Mouse (Mus musculus) layer of hippocampus, postnatal 25 days (tissue): Measurements from ENCODE around the gene Clip2. TPM values are rescaled to one million over a fixed set of nuclear protein-coding genes. Genes with fewer than 3 reads are reported as not detected.
"Not testable (repeated sequence)": the region's sequence is repeated elsewhere in the genome, so short reads cannot be mapped to it uniquely, and the experiment has no call there.

ENCODE experiments used
- DNase-seq, 2 experiments: peaks; one replicate each; pipeline ENCODE4 v3.0.0; 2022; ENCODE audit warnings: mixed read lengths in 2 of 2, low spot score in 1 of 2; ENCODE audit errors: extremely low spot score in 1 of 2
- total RNA-seq, 2 experiments: library from RNA; stranded (reverse); gene quantifications; 2 replicates each; pipeline ENCODE4 v1.2.3; 2021

Gene Clip2
- total RNA-seq, 2 experiments from 2014 or later, result 99.8 to 101 TPM

DNA sequence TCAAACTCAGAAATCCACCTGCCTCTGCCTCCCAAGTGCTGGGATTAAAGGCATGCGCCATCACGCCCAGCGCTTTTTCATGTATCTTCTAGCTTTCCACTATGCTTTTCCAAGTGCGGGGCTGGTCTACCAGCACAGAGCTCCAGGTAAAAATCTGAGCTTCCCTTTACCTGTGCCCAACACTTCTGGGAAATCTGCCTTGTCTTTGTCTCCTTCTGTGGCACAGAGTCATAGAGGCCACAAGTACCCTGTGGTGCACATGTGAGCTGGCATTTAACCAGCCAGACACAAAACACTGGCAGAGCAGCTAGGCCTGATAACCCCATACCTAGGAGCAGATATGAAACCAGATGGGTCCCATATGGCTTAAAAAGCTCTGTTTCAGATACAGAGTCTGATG, 59.3 kb downstream of the Clip2 start:
- DNase-seq, result no peak

DNA sequence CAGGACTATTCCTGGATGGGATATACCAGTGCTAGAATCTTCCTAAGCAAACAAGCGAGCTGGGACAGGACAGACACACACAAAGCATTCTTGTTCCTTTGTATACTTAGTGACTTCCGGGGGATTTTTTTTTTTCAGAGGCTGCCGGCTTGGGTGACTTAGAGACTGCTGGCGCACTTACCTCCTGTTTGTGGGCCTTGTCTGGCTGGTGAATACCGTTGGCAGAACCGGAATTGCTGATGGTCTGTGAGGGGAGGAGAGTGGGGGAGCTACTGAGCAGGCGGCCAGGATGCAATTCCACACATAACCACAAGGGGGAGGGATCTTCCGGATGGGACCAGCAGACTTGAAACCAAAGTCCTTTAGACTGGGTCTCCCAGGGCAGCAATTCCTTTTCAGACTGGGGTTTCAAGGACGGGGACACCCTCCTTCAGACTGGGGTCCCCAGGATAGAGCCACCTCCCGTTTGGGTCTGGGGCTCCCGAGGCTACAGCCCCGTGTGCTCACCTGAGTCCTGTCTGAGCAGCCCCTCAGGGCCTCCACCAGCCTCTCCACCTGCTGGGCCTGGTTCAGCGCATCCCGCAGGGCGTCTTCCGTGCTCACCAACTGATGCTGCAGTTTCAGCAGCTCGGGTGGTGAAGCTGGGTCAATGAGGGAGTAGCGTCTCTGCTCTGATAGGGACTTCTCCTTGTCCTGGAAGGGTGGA, 60.4 kb downstream of the Clip2 start:
- peak; percentile 80 to 92 for DNase-seq

DNA sequence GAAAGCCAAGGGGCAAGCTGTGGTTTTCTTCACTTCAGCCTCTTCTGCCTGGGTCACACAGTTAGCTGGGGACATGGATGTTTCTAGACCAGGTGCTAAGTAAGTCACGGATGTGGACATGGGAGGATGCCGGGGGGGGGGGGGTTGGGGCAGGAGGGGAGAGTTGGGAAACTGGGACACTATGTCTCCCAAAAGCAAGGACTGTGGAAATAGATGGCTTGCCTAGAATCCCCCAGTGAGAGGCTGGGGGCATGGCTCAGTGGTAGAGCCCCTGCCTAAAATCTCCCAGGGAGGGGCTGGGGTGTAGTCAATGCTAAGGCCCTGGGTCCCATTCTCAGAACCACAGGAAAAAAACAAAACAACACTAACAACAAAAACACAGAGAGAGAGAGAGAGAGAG, 61.0 kb downstream of the Clip2 start:
- no peak for DNase-seq

DNA sequence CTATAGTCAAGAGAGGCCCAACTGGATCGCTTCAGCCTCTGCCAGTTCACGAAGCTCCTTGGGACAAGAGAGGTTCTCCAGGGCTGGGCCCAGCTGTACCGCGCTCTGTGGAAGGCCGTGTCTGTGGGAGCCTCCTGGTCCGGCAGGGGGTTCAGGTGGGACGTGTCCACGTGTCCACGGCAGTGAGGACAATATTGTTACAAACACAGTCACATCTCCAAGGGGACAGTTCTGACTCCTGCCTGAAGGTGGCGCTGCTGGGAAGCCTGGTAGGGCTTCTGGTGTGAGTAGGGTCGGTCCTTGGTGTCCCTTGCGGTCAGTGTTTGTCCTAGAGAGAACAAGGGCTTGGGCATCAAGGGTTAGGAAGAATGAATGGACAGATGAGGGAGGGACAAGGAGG, 61.8 kb downstream of the Clip2 start:
- DNase-seq, result peak in 1 of 2 experiments; percentile 55

DNA sequence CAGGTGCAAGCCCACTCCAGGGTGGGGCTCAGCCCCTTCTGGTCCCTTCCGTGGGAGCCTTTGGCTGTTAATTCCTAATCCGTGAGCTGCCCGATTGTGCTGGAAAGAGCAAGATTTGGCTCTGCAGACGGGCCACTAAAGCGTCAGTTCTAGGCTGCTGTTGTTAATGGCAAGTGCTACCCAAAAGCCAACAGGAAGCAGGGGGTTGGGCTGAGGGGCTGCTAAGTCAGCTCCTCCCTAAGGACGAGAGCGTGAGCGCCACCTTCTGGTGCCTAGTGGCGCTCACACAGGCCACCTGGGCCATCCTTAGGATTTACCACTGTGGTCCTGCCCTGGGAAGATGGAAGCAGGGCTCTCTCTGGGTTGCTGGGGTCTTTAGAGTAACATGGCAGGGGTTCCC, 62.7 kb downstream of the Clip2 start:
- DNase-seq, result no peak

DNA sequence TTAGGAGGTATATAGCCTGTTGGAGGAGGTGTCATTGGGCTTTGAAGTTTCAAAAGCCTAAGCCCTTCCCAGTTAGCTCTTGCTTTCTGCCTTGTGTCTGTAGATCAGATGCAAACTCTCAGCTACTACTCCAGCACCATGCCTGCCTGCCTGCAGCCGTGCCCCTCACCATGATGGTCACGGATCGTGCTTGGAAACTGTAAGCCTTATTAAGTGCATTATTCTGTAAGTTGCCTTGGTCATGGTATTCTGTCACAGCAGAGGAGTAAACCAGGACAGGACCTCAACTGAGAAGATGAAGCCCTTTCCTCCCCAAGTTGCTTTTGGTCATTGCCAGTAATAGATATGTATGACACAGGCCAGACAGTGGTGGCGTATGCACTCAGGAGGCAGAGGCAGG, 63.6 kb downstream of the Clip2 start:
- DNase-seq, result no peak

DNA sequence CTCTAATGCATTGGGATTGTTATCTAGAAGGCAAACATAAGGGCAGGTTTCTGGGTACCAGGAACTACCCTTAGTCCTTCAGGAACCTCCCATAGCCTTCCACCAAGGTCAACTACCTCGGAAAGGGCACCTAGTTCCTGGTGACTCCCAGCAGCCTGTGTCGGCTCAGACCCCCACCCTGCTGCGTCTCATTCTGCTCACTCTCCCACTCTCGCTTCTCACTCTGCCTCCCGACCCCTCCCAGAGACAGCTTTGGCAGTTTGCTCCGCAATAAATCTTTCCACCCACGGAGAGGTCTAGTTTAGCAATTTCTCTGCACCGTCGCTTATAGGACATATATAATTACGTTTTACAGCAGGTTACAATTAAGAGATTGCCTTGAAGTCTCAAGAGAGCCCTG, 64.2 kb downstream of the Clip2 start:
- DNase-seq, result no peak

DNA sequence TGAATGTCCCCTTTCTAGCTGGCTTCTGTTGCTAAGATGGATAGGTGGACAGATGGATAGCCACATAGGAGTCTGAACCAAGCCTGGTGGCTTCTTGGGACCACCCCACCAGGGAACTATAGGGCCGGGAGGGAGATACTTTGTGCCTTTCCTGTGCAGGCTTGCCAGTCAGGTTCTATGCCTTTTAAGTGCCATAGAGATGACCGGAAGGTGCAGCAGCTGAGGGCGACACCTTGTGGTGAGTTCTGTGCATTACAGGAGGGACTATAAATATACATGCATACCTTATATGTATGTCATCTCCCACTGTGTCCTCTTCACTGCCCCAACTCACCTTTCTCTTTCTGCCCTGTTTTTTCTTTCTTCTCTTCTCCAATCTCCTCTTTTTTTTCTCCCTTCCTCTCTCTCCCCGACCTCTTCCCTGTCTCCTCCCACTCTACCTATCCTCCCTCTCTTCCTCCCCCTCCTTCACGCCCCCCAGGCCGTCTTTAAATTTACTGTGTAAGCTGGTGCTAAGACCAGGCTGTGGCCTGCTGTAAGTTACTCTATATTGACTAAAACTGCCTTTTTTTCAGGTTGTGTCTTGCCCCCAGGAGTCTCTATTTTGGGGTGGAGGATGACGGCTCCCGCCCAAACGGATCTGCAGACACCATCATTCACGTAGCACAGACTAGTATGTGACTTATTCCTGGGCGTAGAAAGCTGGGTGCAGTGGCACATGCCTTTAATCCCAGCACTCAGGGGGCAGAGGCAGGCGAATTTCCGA, 66.2 kb downstream of the Clip2 start:
- peak in 1 of 2 experiments; percentile 72 for DNase-seq

DNA sequence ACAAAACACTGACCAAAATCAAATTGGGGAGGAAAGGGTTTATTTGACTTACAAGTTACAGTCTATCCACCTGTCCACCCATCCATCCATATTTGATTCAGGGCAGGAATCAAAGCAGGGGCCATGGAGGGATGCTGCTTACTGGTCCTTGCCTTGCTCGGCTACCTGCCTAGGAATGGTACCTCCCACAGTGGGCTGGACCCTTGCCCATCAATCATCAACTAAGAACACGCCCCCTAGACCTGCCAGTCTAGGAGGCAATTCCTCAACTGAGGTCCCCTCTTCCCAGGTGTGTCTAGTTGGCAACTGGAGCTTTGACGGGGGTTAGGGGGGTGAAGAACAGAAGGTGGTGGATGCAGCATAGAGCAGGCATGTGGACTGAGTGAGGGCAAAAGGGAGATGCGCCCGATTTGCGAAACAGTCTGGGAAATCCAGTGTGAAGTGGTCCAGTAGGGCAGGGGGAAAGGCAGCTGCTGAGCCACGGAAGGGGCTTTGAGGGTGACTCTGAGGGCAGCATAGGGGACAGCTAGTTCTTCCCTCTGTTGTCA, 67.0 kb downstream of the Clip2 start:
- DNase-seq, result no peak

DNA sequence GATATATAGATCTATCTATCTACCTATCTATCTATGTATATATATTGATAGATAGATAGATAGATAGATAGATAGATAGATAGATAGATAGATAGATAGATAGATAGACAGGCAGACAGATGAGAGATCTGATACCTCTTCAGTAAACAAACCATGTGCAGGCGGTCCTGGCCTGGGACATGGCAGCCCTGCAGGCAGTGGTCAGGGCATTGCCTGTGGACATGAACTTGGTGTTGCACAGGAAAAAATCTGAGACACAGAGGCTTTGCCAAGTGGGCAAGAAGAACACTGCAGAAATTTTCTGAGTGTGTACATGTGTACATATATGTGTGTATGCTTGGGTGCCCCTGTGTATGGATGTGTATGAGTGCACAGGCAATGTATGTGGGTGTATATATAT, 68.9 kb downstream of the Clip2 start:
- no peak for DNase-seq

DNA sequence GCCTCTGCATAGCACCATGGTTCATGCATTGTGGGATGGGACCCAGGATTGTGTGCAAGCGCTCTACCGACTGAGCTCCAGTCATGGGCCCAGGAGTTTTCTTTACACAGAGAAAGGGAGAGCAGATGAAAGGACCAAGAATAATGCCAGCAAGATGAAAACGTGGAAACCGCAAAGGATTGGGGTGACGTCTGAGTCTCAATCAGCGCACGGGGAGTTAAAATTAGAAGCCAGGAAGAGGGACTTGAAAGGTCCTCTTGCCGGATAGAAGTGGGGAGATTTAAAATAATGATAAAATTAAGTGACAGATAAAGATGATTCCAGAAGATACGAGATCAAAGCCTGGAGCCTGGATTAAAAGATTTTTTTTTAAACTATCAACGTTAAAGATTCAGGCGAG, 69.9 kb downstream of the Clip2 start:
- no peak for DNase-seq

DNA sequence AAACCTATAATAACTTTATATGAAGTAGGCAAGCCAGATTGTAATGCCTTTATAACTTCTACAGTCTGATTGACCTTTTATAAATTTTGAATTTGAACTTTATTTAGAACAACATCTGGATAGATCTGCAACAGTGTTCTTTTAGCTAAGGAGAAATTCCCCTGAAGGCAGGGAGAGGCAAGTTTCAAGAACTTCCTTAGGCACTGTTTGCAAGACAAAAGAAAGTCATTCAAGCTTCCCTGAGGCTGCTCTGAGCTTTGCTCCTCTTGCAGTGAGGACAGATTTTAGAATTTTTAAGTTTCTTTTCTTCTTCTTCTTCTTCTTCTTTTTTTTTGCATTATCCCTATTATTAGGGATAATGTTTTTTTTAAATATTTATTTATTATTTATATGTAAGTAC, 73.3 kb downstream of the Clip2 start:
- DNase-seq, result not testable (repeated sequence)

DNA sequence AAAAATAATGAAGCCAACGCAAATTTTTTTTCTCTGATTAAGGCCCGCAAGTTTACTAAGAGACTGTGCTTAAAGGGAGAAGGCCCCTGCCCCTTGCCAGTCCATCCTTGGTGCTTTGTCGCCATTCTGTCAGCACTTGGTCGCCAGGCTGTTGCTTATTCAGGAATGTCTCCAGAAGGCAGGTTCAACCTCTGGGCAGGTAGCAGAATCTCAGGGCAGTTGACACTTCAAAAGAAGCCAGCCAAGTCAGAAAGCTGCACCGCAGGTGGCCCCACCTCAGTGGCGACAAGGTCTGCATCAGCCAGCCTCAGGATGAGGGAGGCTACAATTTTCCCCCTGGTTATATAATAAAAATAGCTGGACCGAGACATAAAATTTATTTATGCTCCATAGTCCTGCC, 76.5 kb downstream of the Clip2 start:
- DNase-seq, result not testable (repeated sequence)

DNA sequence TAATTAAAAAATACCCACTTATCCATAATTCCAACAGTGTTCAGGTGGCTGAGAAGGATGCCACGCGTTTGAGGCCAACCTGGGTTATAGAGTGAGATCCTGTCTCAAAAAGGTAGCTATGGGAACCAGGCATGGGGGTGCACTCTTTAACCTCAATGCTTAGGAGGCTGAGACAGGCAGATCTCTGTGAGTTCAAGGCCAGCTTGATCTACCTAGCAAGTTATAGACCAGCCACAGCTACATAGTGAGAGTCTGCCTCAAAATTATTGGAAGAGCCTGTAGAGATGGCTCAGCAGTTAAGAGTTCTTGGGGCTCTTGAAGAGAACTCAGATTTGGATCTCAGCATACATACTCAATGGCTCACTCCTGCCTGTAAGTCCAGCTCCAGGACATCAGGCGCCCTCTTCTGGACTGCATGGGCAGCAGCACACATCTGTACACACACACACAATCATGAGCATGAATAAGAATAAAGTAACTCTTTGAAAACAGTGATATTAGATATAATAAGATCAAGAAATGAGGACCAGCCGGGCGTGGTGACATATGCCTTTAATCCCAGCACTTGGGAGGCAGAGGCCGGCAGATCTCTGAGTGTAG, 77.1 kb downstream of the Clip2 start:
- DNase-seq, result no peak

DNA sequence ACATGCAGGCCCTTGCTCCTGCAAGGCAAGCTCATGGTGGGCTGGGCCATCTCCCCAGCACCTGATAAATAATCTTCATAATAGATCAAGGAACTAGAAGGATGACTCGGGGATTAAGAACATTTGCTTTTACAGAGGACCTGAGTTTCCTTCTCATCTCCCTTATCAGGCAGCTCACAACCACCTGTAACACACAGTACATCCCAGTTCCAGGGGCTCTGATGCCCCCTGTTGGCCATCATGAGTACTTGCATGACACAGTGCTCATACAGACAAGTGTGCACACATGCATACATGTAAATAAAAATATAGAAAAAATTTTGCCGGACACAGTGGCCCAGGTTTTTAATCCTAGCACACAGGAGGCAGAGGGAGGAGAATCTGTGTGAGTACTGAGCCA, 78.3 kb downstream of the Clip2 start:
- DNase-seq, result no peak

DNA sequence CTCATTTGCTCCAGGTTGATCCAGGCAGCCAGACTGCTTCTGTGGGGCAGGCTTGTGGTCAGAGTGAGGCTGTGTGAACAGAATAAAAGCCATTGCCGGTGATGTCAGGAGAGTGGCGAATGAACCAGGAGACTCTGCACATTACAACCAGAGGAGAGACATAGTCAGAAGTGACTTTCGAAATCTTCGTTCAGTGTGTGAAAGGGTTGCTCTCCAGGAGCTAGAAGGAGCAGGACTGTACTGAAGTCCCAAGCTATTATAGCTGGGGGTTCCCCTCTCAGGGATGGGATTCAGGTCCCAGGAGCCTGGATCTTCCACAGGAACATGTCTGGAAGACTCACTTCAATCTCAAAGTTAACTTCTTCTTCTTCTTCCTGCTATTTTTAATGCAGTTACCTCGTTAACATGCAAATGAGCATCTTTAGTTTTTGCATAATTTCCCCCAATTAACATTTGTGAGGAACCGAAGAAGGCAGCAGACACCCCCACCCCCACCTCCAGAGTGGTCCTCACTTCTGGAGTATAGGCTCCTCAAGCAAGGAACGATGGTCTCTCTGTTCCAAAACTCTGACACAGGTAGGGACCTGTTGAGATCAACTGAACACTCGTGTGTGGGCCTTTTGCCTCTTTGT, 81.6 kb downstream of the Clip2 start:
- DNase-seq, result no peak

DNA sequence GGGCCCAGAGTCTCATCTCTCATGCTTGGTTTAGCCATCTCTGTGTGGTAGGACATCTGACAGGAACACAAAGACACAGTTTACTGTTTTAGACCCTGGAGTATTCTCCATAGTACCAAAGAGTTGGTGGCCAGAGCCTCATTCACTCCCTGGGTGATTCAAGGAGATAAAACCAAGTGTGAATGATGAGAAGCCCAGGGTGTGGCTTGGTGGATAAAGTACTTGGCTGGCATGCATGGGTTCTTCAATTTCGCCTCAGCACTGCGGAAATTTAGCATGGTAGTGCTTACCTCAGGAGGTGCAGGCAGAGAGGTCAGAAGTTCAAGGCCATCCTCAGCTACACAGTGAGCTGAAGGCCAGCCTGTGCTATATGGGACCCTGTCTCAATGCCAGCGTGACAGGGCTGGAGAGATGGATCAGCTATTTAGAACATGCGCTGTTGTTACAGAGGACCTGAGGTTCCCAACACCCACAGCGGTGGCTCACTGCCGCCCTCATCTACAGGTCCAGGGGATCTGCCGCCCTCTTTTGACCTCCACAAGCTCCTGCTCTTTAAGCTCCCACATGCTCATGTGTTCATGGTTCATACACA, 82.6 kb downstream of the Clip2 start:
- no peak for DNase-seq

DNA sequence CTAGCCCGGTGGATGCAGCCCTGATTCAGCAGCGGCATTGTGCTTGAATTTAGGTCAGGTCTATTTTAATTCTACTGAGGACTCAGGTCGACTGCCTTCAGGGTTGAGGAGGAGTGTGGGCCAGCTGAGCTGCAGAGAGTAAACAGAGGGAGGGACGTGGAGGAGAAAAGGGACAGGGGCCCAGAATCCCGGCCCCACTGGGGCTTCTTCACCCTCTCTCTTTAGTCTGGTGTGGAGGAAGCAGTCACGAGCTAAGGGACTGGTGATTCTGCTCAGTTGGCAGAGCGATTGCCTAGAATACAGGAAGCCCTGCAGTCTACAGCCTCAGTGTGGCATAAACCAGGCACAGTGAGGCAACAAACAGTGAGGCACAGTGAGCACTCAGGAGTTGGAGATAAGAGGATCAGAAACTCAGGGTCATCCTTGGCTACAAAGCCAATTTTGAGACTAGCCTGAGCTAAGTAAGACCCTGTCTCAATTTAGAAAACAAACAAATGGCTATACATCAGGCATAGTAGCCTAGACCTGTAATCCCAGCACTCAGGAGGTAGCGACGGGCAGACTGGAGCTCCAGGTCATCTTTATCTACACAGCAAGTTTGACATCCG, 84.0 kb downstream of the Clip2 start:
- DNase-seq, result no peak

DNA sequence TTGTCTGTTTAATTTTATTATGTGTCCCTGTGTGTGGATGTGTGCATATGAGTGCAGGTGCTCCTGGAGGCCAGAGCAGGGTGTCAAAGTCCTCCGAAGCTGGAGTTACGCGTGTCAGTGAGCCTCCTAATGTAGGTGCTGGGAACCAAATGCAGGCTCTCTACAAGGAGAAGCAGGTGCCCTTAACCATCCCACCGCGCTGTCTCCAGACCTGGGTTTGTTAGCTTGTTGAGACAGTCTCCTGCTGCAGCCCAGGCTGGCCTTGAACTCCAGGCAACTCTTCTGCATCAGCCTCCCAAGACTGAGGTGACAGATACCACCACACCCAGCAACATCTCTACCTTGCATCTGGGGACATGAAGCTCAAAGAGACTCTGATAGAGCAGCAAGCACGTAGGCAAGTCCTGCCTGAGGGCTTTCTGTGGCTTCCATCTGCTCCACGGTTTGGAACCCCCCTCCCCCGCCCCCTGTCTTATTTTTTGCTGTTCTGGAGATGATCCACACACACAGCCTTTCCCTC, 85.1 kb downstream of the Clip2 start:
- no peak for DNase-seq
